Mouse (Mus musculus) midbrain, embryonic 14.5 days (tissue): ENCODE measurements around the gene Egfl8. TPM values are rescaled to one million over a fixed set of nuclear protein-coding genes. Genes with fewer than 3 reads are reported as not detected.
A peak's percentile ranks its signal among the peaks of the same experiment; 100 is the strongest.

Experiments
- ATAC-seq: fragments of 200-750 bp; cut with Nextera tagmentation; 2 replicates; pipeline ENCODE4 v1.8.0; 2017; ENCODE audit warnings: moderate number of reproducible peaks, moderate library complexity; ENCODE audit not compliant: low FRiP score, low TSS enrichment
- DNase-seq: peaks from one replicate; pipeline ENCODE4 v3.0.0-alpha.2; 2015
- H3K27ac ChIP-seq: fragments of 300-500 bp; sonication (generic); replicated peaks from 2 replicates; pipeline ENCODE4 v1.5.1; 2014; ENCODE audit warnings: mild to moderate bottlenecking, low read depth, low read length, moderate library complexity
- H3K27me3 ChIP-seq: fragments of 300-500 bp; sonication (generic); 2 replicates; pipeline ENCODE4 v1.6.1; 2014; ENCODE audit warnings: low read length, control low read depth, mixed read lengths; ENCODE audit not compliant: control insufficient read depth, insufficient read depth
- H3K36me3 ChIP-seq: fragments of 300-500 bp; sonication (generic); 2 replicates; pipeline ENCODE4 v1.6.1; 2014; ENCODE audit warnings: low read length, control low read depth; ENCODE audit not compliant: control insufficient read depth, insufficient read depth
- H3K4me1 ChIP-seq: fragments of 300-500 bp; sonication (generic); 2 replicates; pipeline ENCODE4 v1.6.1; 2014; ENCODE audit warnings: mild to moderate bottlenecking, antibody characterized with exemption, low read length, control low read depth; ENCODE audit not compliant: control insufficient read depth, insufficient read depth
- H3K4me2 ChIP-seq: fragments of 300-500 bp; sonication (generic); 2 replicates; pipeline ENCODE4 v1.6.1; 2014; ENCODE audit warnings: mild to moderate bottlenecking, low read length, moderate library complexity
- H3K4me3 ChIP-seq: fragments of 300-500 bp; sonication (generic); replicated peaks from 2 replicates; pipeline ENCODE4 v1.5.1; 2014; ENCODE audit warnings: low read depth, low read length
- H3K9ac ChIP-seq: fragments of 300-500 bp; sonication (generic); replicated peaks from 2 replicates; pipeline ENCODE4 v1.6.1; 2014; ENCODE audit warnings: mild to moderate bottlenecking, low read length, moderate library complexity
- H3K9me3 ChIP-seq: fragments of 300-500 bp; sonication (generic); 2 replicates; pipeline ENCODE4 v1.6.1; 2016; ENCODE audit warnings: low read length, control low read depth, mixed read lengths; ENCODE audit not compliant: control insufficient read depth
- WGBS: fragments of 180-500 bp; shearing (Covaris S2); extraction: QIAGEN DNeasy Blood & Tissue Kit; methylation state at CpG from one replicate; pipeline ENCODE4 v1.1.7; 2014; 5-methylcytosine and 5-hydroxymethylcytosine counted together
- polyA plus RNA-seq: library from polyadenylated mRNA; unstranded; fragments of >200 nt; fragmentation: Nextera tagmentation; extraction: Ambion mirVana; gene quantifications from 2 replicates; pipeline ENCODE4 v1.2.1, GENCODE M21; 2014

Gene Egfl8
- polyA plus RNA-seq, 1 experiment from 2014 or later = 9.5 TPM

- H3K27ac ChIP-seq = peak overlapping the region; percentile 93
- H3K36me3 ChIP-seq = peaks cover 9% of the 10 kb centered on the region
- peak; percentile 78 for ATAC-seq
- H3K4me1 ChIP-seq = peaks cover 50% of the 10 kb centered on the region
- H3K9me3 ChIP-seq = no peaks in the 10 kb centered on the region
- peaks cover 11% of the 10 kb centered on the region; the same call in 1 of the 2 replicates for H3K27me3 ChIP-seq
- peak; percentile 94 for DNase-seq
- peak overlapping the region; percentile 68 for H3K9ac ChIP-seq
- H3K4me2 ChIP-seq = peak overlapping the region; percentile 90
- WGBS = 0% methylated on average over 40 of the region's 45 CpGs
- H3K4me3 ChIP-seq = peak overlapping the region; percentile 71
Observed at GRCm38 (mm10) chr17:34627093-34627942, 11.5 kb upstream of the Egfl8 start.

- Histone ChIP-seq H3K4me1 (peaks cover 44% of the 10 kb centered on the region), H3K4me3 (peak overlapping the region; percentile 71), H3K27ac (peak overlapping the region; percentile 93), H3K9ac (peak overlapping the region; percentile 68), H3K27me3 (peaks cover 10% of the 10 kb centered on the region; the same call in 1 of the 2 replicates), H3K9me3 (no peaks in the 10 kb centered on the region), H3K36me3 (peaks cover 14% of the 10 kb centered on the region), H3K4me2 (peak overlapping the region; percentile 90)
- DNase-seq (peak; percentile 82), ATAC-seq (peak; percentile 31)
- WGBS = under 1% methylated on average over 18 of the region's 18 CpGs
Observed at GRCm38 (mm10) chr17:34626773-34627092, 11.0 kb upstream of the Egfl8 start.

- DNase-seq = no peak
- no peak for ATAC-seq
- Histone ChIP-seq H3K36me3 (peaks cover 19% of the 10 kb centered on the region), H3K27ac (peak overlapping the region; percentile 93), H3K4me1 (peaks cover 39% of the 10 kb centered on the region), H3K27me3 (peaks cover 4% of the 10 kb centered on the region; the same call in 1 of the 2 replicates), H3K9ac (peak overlapping the region; percentile 68), H3K4me3 (peak overlapping the region; percentile 71), H3K9me3 (no peaks in the 10 kb centered on the region), H3K4me2 (peak overlapping the region; percentile 90)
- WGBS = 49% methylated on average over 16 of the region's 16 CpGs
Observed at GRCm38 (mm10) chr17:34626062-34626772, 10.4 kb upstream of the Egfl8 start.

GRCm38 (mm10) chr17:34624981-34625380 is 9.2 kb upstream of the Egfl8 start:
- H3K4me2 ChIP-seq = no peak overlapping the region
- H3K4me3 ChIP-seq = no peak overlapping the region
- no peaks in the 10 kb centered on the region for H3K9me3 ChIP-seq
- H3K27me3 ChIP-seq = no peaks in the 10 kb centered on the region
- peaks cover 24% of the 10 kb centered on the region for H3K36me3 ChIP-seq
- WGBS = 94% methylated on average over 3 of the region's 3 CpGs
- H3K9ac ChIP-seq = no peak overlapping the region
- ATAC-seq = no peak
- H3K27ac ChIP-seq = no peak overlapping the region
- H3K4me1 ChIP-seq = peaks cover 27% of the 10 kb centered on the region
- no peak for DNase-seq

- no peak for ATAC-seq
- WGBS = 88% methylated on average over 9 of the region's 9 CpGs
- Histone ChIP-seq H3K36me3 (peaks cover 24% of the 10 kb centered on the region), H3K9me3 (no peaks in the 10 kb centered on the region), H3K4me2 (no peak overlapping the region), H3K4me1 (peaks cover 14% of the 10 kb centered on the region), H3K9ac (no peak overlapping the region), H3K27me3 (no peaks in the 10 kb centered on the region), H3K4me3 (no peak overlapping the region), H3K27ac (no peak overlapping the region)
- DNase-seq = no peak
Observed at GRCm38 (mm10) chr17:34623161-34623560, 7.4 kb upstream of the Egfl8 start.

- Histone ChIP-seq H3K4me3 (no peak overlapping the region), H3K27ac (no peak overlapping the region), H3K27me3 (no peaks in the 10 kb centered on the region), H3K4me2 (no peak overlapping the region), H3K36me3 (peaks cover 38% of the 10 kb centered on the region), H3K9ac (no peak overlapping the region), H3K4me1 (peaks cover 2% of the 10 kb centered on the region), H3K9me3 (no peaks in the 10 kb centered on the region)
- WGBS = 93% methylated on average over 8 of the region's 8 CpGs
- ATAC-seq (no peak), DNase-seq (no peak)
Observed at GRCm38 (mm10) chr17:34621006-34621405, 5.2 kb upstream of the Egfl8 start.

GRCm38 (mm10) chr17:34618999-34619398 is 3.2 kb upstream of the Egfl8 start:
- H3K27me3 ChIP-seq = no peaks in the 10 kb centered on the region
- H3K4me3 ChIP-seq = no peak overlapping the region
- WGBS = 10% methylated on average over 6 of the region's 6 CpGs
- DNase-seq = peak; percentile 77
- ATAC-seq = no peak
- H3K9me3 ChIP-seq = no peaks in the 10 kb centered on the region
- peaks cover 57% of the 10 kb centered on the region for H3K36me3 ChIP-seq
- no peaks in the 10 kb centered on the region for H3K4me1 ChIP-seq
- H3K9ac ChIP-seq = no peak overlapping the region
- H3K4me2 ChIP-seq = no peak overlapping the region
- H3K27ac ChIP-seq = no peak overlapping the region

- Histone ChIP-seq H3K4me1 (no peaks in the 10 kb centered on the region), H3K27me3 (no peaks in the 10 kb centered on the region), H3K9me3 (no peaks in the 10 kb centered on the region), H3K36me3 (peaks cover 73% of the 10 kb centered on the region), H3K4me2 (no peak overlapping the region), H3K9ac (no peak overlapping the region), H3K4me3 (no peak overlapping the region), H3K27ac (no peak overlapping the region)
- DNase-seq = no peak
- WGBS = 91% methylated on average over 10 of the region's 10 CpGs
- ATAC-seq = no peak
Observed at GRCm38 (mm10) chr17:34613830-34614229, 1.9 kb downstream of the Egfl8 start.
